14 mouse cellular contexts compared by ENCODE assay signal in genomic region chr14:76804447-76805150, GRCm38 (mm10).
A peak's percentile ranks its signal among the peaks of the same experiment; 100 is the strongest.
DNase-seq lines count a peak whose midpoint lies in the region; ATAC-seq and TF ChIP-seq lines count a peak whose summit lies in the region.
"Had no signal": no experiment of that assay in that cellular context is flagged by ENCODE, and none has a peak within 500 bp of the region (broad histone marks: within the 10 kb centered on the region; RNA-seq: fewer than 3 reads in every experiment).

No protein-coding gene starts in this region.

- 84% methylated on average over 6 of the region's 6 CpGs for WGBS in hindbrain, embryonic 13.5 days
- 78% methylated on average over 6 of the region's 6 CpGs for WGBS in hindbrain, postnatal 0 days
- 57% methylated on average over 6 of the region's 6 CpGs for WGBS in embryonic facial prominence, embryonic 15.5 days
- 45% methylated on average over 6 of the region's 6 CpGs for WGBS in limb, embryonic 11.5 days
- WGBS in midbrain, postnatal 0 days, result 78% methylated on average over 6 of the region's 6 CpGs

- H3K4me3 ChIP-seq in hindbrain, embryonic 13.5 days, result no peak overlapping the region
- H3K4me3 ChIP-seq in hindbrain, postnatal 0 days (ENCODE audit: low read length), result no peak overlapping the region
- no peak overlapping the region for H3K4me3 ChIP-seq in embryonic facial prominence, embryonic 15.5 days (replicated peaks)
- H3K4me3 ChIP-seq in limb, embryonic 11.5 days (ENCODE audit: low read depth, low read length), result no peak overlapping the region
- no peak overlapping the region for H3K4me3 ChIP-seq in midbrain, postnatal 0 days (ENCODE audit: low read depth, low read length)

- H3K9ac ChIP-seq in hindbrain, embryonic 13.5 days, result no peak overlapping the region
- no peak overlapping the region for H3K9ac ChIP-seq in hindbrain, postnatal 0 days (replicated peaks; ENCODE audit: low read length)
- H3K9ac ChIP-seq in embryonic facial prominence, embryonic 15.5 days, result no peak overlapping the region
- H3K9ac ChIP-seq in limb, embryonic 11.5 days (ENCODE audit: low read length), result no peak overlapping the region
- H3K9ac ChIP-seq in midbrain, postnatal 0 days (replicated peaks; ENCODE audit: low read length, poor library complexity, severe bottlenecking), result no peak overlapping the region
- H3K9ac ChIP-seq: hindbrain, embryonic 14.5 days had no signal

- H3K27me3 ChIP-seq in hindbrain, embryonic 13.5 days, result no peaks in the 10 kb centered on the region
- no peaks in the 10 kb centered on the region for H3K27me3 ChIP-seq in hindbrain, postnatal 0 days (ENCODE audit: insufficient read depth, low read length)
- H3K27me3 ChIP-seq in embryonic facial prominence, embryonic 15.5 days, result no peaks in the 10 kb centered on the region
- H3K27me3 ChIP-seq in limb, embryonic 11.5 days (ENCODE audit: control insufficient read depth, insufficient read depth, low read length), result no peaks in the 10 kb centered on the region
- H3K27me3 ChIP-seq in midbrain, postnatal 0 days (ENCODE audit: insufficient read depth, low read length), result no peaks in the 10 kb centered on the region

- 0 out of 2 replicates have a peak, but pooled peaks cover 4% of the 10 kb centered on the region for H3K4me1 ChIP-seq in hindbrain, embryonic 13.5 days (replicated peaks)
- H3K4me1 ChIP-seq in hindbrain, postnatal 0 days (ENCODE audit: insufficient read depth, low read length), result no peaks in the 10 kb centered on the region
- peaks cover 15% of the 10 kb centered on the region for H3K4me1 ChIP-seq in embryonic facial prominence, embryonic 15.5 days
- H3K4me1 ChIP-seq in limb, embryonic 11.5 days (ENCODE audit: control insufficient read depth, insufficient read depth, low read length), result no peaks in the 10 kb centered on the region; the same call in 1 of the 2 replicates
- H3K4me1 ChIP-seq in midbrain, postnatal 0 days (ENCODE audit: insufficient read depth, low read length), result no peaks in the 10 kb centered on the region

- 0 out of 2 replicates have a peak overlapping the region, but pooled peaks have one; percentile 4 for H3K27ac ChIP-seq in hindbrain, embryonic 13.5 days
- no peak overlapping the region for H3K27ac ChIP-seq in hindbrain, postnatal 0 days
- H3K27ac ChIP-seq in embryonic facial prominence, embryonic 15.5 days (replicated peaks), result peak overlapping the region; percentile 65
- peak overlapping the region; percentile 48; the same call in 1 of the 2 replicates for H3K27ac ChIP-seq in limb, embryonic 11.5 days (replicated peaks; ENCODE audit: low read depth, low read length)
- H3K27ac ChIP-seq in midbrain, postnatal 0 days (ENCODE audit: low read depth, low read length), result no peak overlapping the region
- H3K27ac ChIP-seq: hindbrain, embryonic 14.5 days had no signal

- H3K9me3 ChIP-seq in hindbrain, embryonic 13.5 days, result no peaks in the 10 kb centered on the region
- no peaks in the 10 kb centered on the region for H3K9me3 ChIP-seq in hindbrain, postnatal 0 days (ENCODE audit: low read length)
- H3K9me3 ChIP-seq in embryonic facial prominence, embryonic 15.5 days (replicated peaks), result no peaks in the 10 kb centered on the region
- no peaks in the 10 kb centered on the region for H3K9me3 ChIP-seq in limb, embryonic 11.5 days (ENCODE audit: control insufficient read depth, low read length)
- H3K9me3 ChIP-seq in midbrain, postnatal 0 days (ENCODE audit: low read length), result no peaks in the 10 kb centered on the region

- TF ChIP-seq CTCF in hindbrain, postnatal 0 days (IDR thresholded peaks at IDR 0.05; ENCODE audit: low read depth), result no peak
- no peak for TF ChIP-seq CTCF in midbrain, postnatal 0 days (IDR thresholded peaks at IDR 0.05)

- no peaks in the 10 kb centered on the region for H3K36me3 ChIP-seq in hindbrain, embryonic 13.5 days
- H3K36me3 ChIP-seq in hindbrain, postnatal 0 days (ENCODE audit: insufficient read depth, low read length), result no peaks in the 10 kb centered on the region
- H3K36me3 ChIP-seq in embryonic facial prominence, embryonic 15.5 days, result no peaks in the 10 kb centered on the region
- H3K36me3 ChIP-seq in limb, embryonic 11.5 days (ENCODE audit: control insufficient read depth, insufficient read depth, low read length), result no peaks in the 10 kb centered on the region
- H3K36me3 ChIP-seq in midbrain, postnatal 0 days (ENCODE audit: insufficient read depth, low read length), result no peaks in the 10 kb centered on the region

- H3K4me2 ChIP-seq in hindbrain, embryonic 13.5 days, result no peak overlapping the region
- no peak overlapping the region for H3K4me2 ChIP-seq in hindbrain, postnatal 0 days (ENCODE audit: low read depth, low read length)
- no peak overlapping the region for H3K4me2 ChIP-seq in embryonic facial prominence, embryonic 15.5 days (replicated peaks)
- no peak overlapping the region for H3K4me2 ChIP-seq in limb, embryonic 11.5 days (ENCODE audit: low read depth, severe bottlenecking)
- no peak overlapping the region for H3K4me2 ChIP-seq in midbrain, postnatal 0 days (ENCODE audit: low read depth, low read length, poor library complexity, severe bottlenecking)
- H3K4me2 ChIP-seq: hindbrain, embryonic 14.5 days had no signal

- no peak for ATAC-seq in hindbrain, embryonic 13.5 days (ENCODE audit: low FRiP score)
- ATAC-seq in hindbrain, postnatal 0 days, result no peak
- ATAC-seq in embryonic facial prominence, embryonic 15.5 days (ENCODE audit: insufficient number of reproducible peaks, low FRiP score, low TSS enrichment, low read depth), result no peak
- peak; percentile 68; the same call in 1 of the 2 replicates for ATAC-seq in limb, embryonic 11.5 days (ENCODE audit: insufficient number of reproducible peaks, low FRiP score, low TSS enrichment, low read depth)
- ATAC-seq in midbrain, postnatal 0 days (ENCODE audit: low FRiP score), result no peak
- ATAC-seq: activated CD4-positive, CD25-positive, alpha-beta regulatory T cell, adult 4 months had no signal

- no peak for DNase-seq in hindbrain, postnatal 0 days (ENCODE audit: low spot score)
- DNase-seq in limb, embryonic 11.5 days (ENCODE audit: low spot score), result peak; percentile 42
- peak; percentile 71 for DNase-seq in lung, postnatal 25 days (ENCODE audit: low spot score)
- DNase-seq in thymus, postnatal 25 days, result no peak
- DNase-seq in midbrain, postnatal 0 days (ENCODE audit: low spot score), result no peak
- DNase-seq in thymus, postnatal 10 days (ENCODE audit: low spot score in 2 of 2), result no peak
- DNase-seq: cerebellum, adult 2 months; layer of hippocampus, postnatal 36 days; right cerebral cortex, adult 18-20 months; thymus, postnatal 4 days had no signal

Comparison
In these comparisons a context has a peak if more than half of its experiments do, and no peak if none do; other contexts are left out.
1. H3K27ac ChIP-seq: peak in hindbrain, embryonic 13.5 days (single experiment), embryonic facial prominence, embryonic 15.5 days (single experiment) and limb, embryonic 11.5 days (single experiment); none in hindbrain, postnatal 0 days (single experiment) and midbrain, postnatal 0 days (single experiment).
2. DNase-seq: peak in limb, embryonic 11.5 days (single experiment) and lung, postnatal 25 days (single experiment); none in hindbrain, postnatal 0 days (single experiment), thymus, postnatal 25 days (single experiment), midbrain, postnatal 0 days (single experiment) and thymus, postnatal 10 days (0 of 2).